In genomic region chr17:80967475-80967874, GRCm38 (mm10) we compare ENCODE assay signal across 33 mouse cellular contexts. TPM values are rescaled to one million over a fixed set of nuclear protein-coding genes. Genes with fewer than 3 reads are reported as not detected.
DNase-seq lines count a peak whose midpoint lies in the region; ATAC-seq lines count a peak whose summit lies in the region.
"Had no signal": no experiment of that assay in that cellular context is flagged by ENCODE, and none has a peak within 500 bp of the region (broad histone marks: within the 10 kb centered on the region; RNA-seq: fewer than 3 reads in every experiment).

No protein-coding gene starts in this region.

- no peak overlapping the region for H3K9ac ChIP-seq in hindbrain, embryonic 13.5 days
- H3K9ac ChIP-seq in hindbrain, embryonic 12.5 days = no peak overlapping the region
- no peak overlapping the region for H3K9ac ChIP-seq in midbrain, embryonic 13.5 days (replicated peaks)
- no peak overlapping the region for H3K9ac ChIP-seq in midbrain, embryonic 15.5 days
- H3K9ac ChIP-seq: embryonic facial prominence, embryonic 15.5 days; forebrain, embryonic 12.5 days; forebrain, postnatal 0 days; hindbrain, embryonic 15.5 days; limb, embryonic 12.5 days; liver, embryonic 15.5 days; lung, embryonic 14.5 days had no signal

- no peaks in the 10 kb centered on the region for H3K27me3 ChIP-seq in hindbrain, embryonic 13.5 days
- no peaks in the 10 kb centered on the region for H3K27me3 ChIP-seq in hindbrain, embryonic 12.5 days
- H3K27me3 ChIP-seq in midbrain, embryonic 13.5 days = no peaks in the 10 kb centered on the region
- no peaks in the 10 kb centered on the region for H3K27me3 ChIP-seq in midbrain, embryonic 15.5 days (replicated peaks)
- H3K27me3 ChIP-seq: embryonic facial prominence, embryonic 15.5 days; forebrain, embryonic 12.5 days; hindbrain, embryonic 15.5 days; limb, embryonic 12.5 days; liver, embryonic 15.5 days; Patski had no signal

- H3K4me3 ChIP-seq in hindbrain, embryonic 13.5 days = no peak overlapping the region
- no peak overlapping the region for H3K4me3 ChIP-seq in hindbrain, embryonic 12.5 days
- H3K4me3 ChIP-seq in midbrain, embryonic 13.5 days (replicated peaks) = no peak overlapping the region
- no peak overlapping the region for H3K4me3 ChIP-seq in midbrain, embryonic 15.5 days
- H3K4me3 ChIP-seq: embryonic facial prominence, embryonic 10.5 days; embryonic facial prominence, embryonic 15.5 days; forebrain, embryonic 12.5 days; hindbrain, embryonic 15.5 days; left cerebral cortex, adult 2 months; limb, embryonic 12.5 days; liver, embryonic 15.5 days had no signal

- H3K36me3 ChIP-seq in hindbrain, embryonic 13.5 days = no peaks in the 10 kb centered on the region
- H3K36me3 ChIP-seq in hindbrain, embryonic 12.5 days = no peaks in the 10 kb centered on the region
- H3K36me3 ChIP-seq in midbrain, embryonic 13.5 days = no peaks in the 10 kb centered on the region
- H3K36me3 ChIP-seq in midbrain, embryonic 15.5 days (replicated peaks) = no peaks in the 10 kb centered on the region
- H3K36me3 ChIP-seq: embryonic facial prominence, embryonic 10.5 days; embryonic facial prominence, embryonic 15.5 days; forebrain, embryonic 12.5 days; G1E; hindbrain, embryonic 15.5 days; limb, embryonic 12.5 days; liver, embryonic 15.5 days had no signal

- no peak for ATAC-seq in hindbrain, embryonic 13.5 days (ENCODE audit: low FRiP score)
- ATAC-seq in hindbrain, embryonic 12.5 days (ENCODE audit: low FRiP score) = no peak
- no peak for ATAC-seq in midbrain, embryonic 13.5 days
- ATAC-seq in midbrain, embryonic 15.5 days (replicated peaks) = no peak
- ATAC-seq in inflammation-experienced regulatory T-cells, adult 6 months = no peak
- ATAC-seq: forebrain, postnatal 0 days; intestine, embryonic 16.5 days; Patski had no signal

- H3K4me1 ChIP-seq in hindbrain, embryonic 13.5 days (replicated peaks) = peaks cover 47% of the 10 kb centered on the region
- H3K4me1 ChIP-seq in hindbrain, embryonic 12.5 days = peaks cover 36% of the 10 kb centered on the region
- H3K4me1 ChIP-seq in midbrain, embryonic 13.5 days (replicated peaks) = peaks cover 47% of the 10 kb centered on the region
- H3K4me1 ChIP-seq in midbrain, embryonic 15.5 days = peaks cover 32% of the 10 kb centered on the region
- H3K4me1 ChIP-seq: liver, embryonic 15.5 days had no signal

- H3K9me3 ChIP-seq in hindbrain, embryonic 13.5 days = no peaks in the 10 kb centered on the region
- H3K9me3 ChIP-seq in hindbrain, embryonic 12.5 days (replicated peaks) = no peaks in the 10 kb centered on the region
- H3K9me3 ChIP-seq in midbrain, embryonic 13.5 days = no peaks in the 10 kb centered on the region
- H3K9me3 ChIP-seq in midbrain, embryonic 15.5 days = no peaks in the 10 kb centered on the region
- H3K9me3 ChIP-seq: embryonic facial prominence, embryonic 10.5 days; embryonic facial prominence, embryonic 15.5 days; forebrain, embryonic 12.5 days; hindbrain, embryonic 15.5 days; limb, embryonic 12.5 days; liver, embryonic 15.5 days had no signal

- DNase-seq in heart, adult 11 months = peak; percentile 64
- no peak for DNase-seq in heart, postnatal 4 days
- DNase-seq in embryo, embryonic 10.5 days (ENCODE audit: low spot score) = peak; percentile 57
- DNase-seq: adrenal gland, postnatal 10 days; cerebellum, adult 11 months; cerebellum, adult 9-10 months; cerebellum, postnatal 36 days; forebrain, postnatal 0 days; kidney, adult 9 months; kidney, postnatal 14 days; lung, embryonic 14.5 days; lung, postnatal 14 days; right cerebral cortex, adult 18-20 months; right cerebral cortex, postnatal 4 days; thymus, adult 18-20 months; thymus, postnatal 25 days had no signal

- WGBS in hindbrain, embryonic 13.5 days = 34% methylated on average over 7 of the region's 7 CpGs
- WGBS in hindbrain, embryonic 12.5 days = 37% methylated on average over 7 of the region's 7 CpGs
- 53% methylated on average over 7 of the region's 7 CpGs for WGBS in midbrain, embryonic 13.5 days
- 42% methylated on average over 7 of the region's 7 CpGs for WGBS in midbrain, embryonic 15.5 days

- H3K27ac ChIP-seq in hindbrain, embryonic 13.5 days = peak overlapping the region; percentile 53
- no peak overlapping the region for H3K27ac ChIP-seq in hindbrain, embryonic 12.5 days
- 0 out of 2 replicates have a peak overlapping the region, but pooled peaks have one; percentile 14 for H3K27ac ChIP-seq in midbrain, embryonic 13.5 days
- no peak overlapping the region for H3K27ac ChIP-seq in midbrain, embryonic 15.5 days
- H3K27ac ChIP-seq: embryonic facial prominence, embryonic 10.5 days; embryonic facial prominence, embryonic 15.5 days; forebrain, embryonic 12.5 days; hindbrain, embryonic 15.5 days; left cerebral cortex, adult 2 months; limb, embryonic 12.5 days; liver, embryonic 15.5 days; stomach, postnatal 0 days had no signal

- H3K4me2 ChIP-seq in hindbrain, embryonic 13.5 days = no peak overlapping the region
- no peak overlapping the region for H3K4me2 ChIP-seq in hindbrain, embryonic 12.5 days (replicated peaks)
- H3K4me2 ChIP-seq in midbrain, embryonic 13.5 days (replicated peaks) = no peak overlapping the region
- no peak overlapping the region for H3K4me2 ChIP-seq in midbrain, embryonic 15.5 days
- H3K4me2 ChIP-seq: embryonic facial prominence, embryonic 15.5 days; forebrain, embryonic 12.5 days; heart, embryonic 11.5 days; hindbrain, embryonic 15.5 days; limb, embryonic 12.5 days; liver, embryonic 15.5 days; lung, embryonic 14.5 days had no signal

RNA-seq across cellular contexts. Expression of gene Tmem178, which starts 23.0 kb away (rescaled TPM):
- total RNA-seq in heart, postnatal 4 days (2021) = 1 to 10 TPM; 3.2 TPM
- 31.8 and 35.4 TPM in 2 replicates for polyA plus RNA-seq in hindbrain, embryonic 13.5 days (2015; fragmentation: Nextera tagmentation; extraction: Ambion mirVana)
- polyA plus RNA-seq in hindbrain, embryonic 12.5 days (2016; fragmentation: Nextera tagmentation; extraction: Ambion mirVana) = 23.1 and 23.7 TPM in 2 replicates
- 25.7 and 32.0 TPM in 2 replicates for polyA plus RNA-seq in midbrain, embryonic 13.5 days (2015; fragmentation: Nextera tagmentation; extraction: Ambion mirVana)
- polyA plus RNA-seq in midbrain, embryonic 15.5 days (2015; fragmentation: Nextera tagmentation; extraction: Ambion mirVana) = 23.5 and 24.7 TPM in 2 replicates
- not detected for polyA plus RNA-seq in inflammation-experienced regulatory T-cells, adult 6 months (2017; shearing (Covaris generic))
- total RNA-seq: G1E had no signal
- polyA plus RNA-seq: G1E had no signal

Comparison
In these comparisons a context has a peak if more than half of its experiments do, and no peak if none do; other contexts are left out.
1. H3K27ac ChIP-seq: peak in hindbrain, embryonic 13.5 days (single experiment) and midbrain, embryonic 13.5 days (single experiment); none in hindbrain, embryonic 12.5 days (single experiment) and midbrain, embryonic 15.5 days (single experiment).
2. RNA of gene Tmem178, which starts 23.0 kb away (polyA plus RNA-seq): 31.8 to 35.4 TPM in hindbrain, embryonic 13.5 days, 25.7 to 32.0 TPM in midbrain, embryonic 13.5 days, 23.5 to 24.7 TPM in midbrain, embryonic 15.5 days and 23.1 to 23.7 TPM in hindbrain, embryonic 12.5 days; not detected in inflammation-experienced regulatory T-cells, adult 6 months; every median in the first group is over 10 times any median in the second.